Mouse (Mus musculus) natural killer cell, adult 2 months (primary cell): ENCODE measurements around the gene 4930505A04Rik.
"Not testable (repeated sequence)": the region's sequence is repeated elsewhere in the genome, so short reads cannot be mapped to it uniquely, and the experiment has no call there.

ENCODE experiments used
- DNase-seq, 2 experiments: peaks; one replicate each; pipeline ENCODE4 v3.0.0; 2022; ENCODE audit warnings: low spot score in 2 of 2

Gene 4930505A04Rik

GRCm38 (mm10) chr11:30471751-30472593, at the start of gene 4930505A04Rik:
4930505A04Rik (minus strand) TSS chr11:30471827.
- no peak for DNase-seq

GRCm38 (mm10) chr11:30517133-30517532, 45.5 kb upstream of the 4930505A04Rik start:
- DNase-seq = no peak

- DNase-seq = no peak
These were observed 36.6 kb upstream of the 4930505A04Rik start for GRCm38 (mm10) chr11:30508178-30508577.

GRCm38 (mm10) chr11:30498738-30499355, 27.2 kb upstream of the 4930505A04Rik start:
- no peak for DNase-seq

GRCm38 (mm10) chr11:30497151-30497550, 25.5 kb upstream of the 4930505A04Rik start:
- DNase-seq = no peak

GRCm38 (mm10) chr11:30491515-30492260, 20.1 kb upstream of the 4930505A04Rik start:
- no peak for DNase-seq

- DNase-seq = no peak
These were observed 16.6 kb upstream of the 4930505A04Rik start for GRCm38 (mm10) chr11:30488183-30488582.

- no peak for DNase-seq
These were observed 11.7 kb upstream of the 4930505A04Rik start for GRCm38 (mm10) chr11:30483286-30483685.

- no peak for DNase-seq
These were observed 440 bp downstream of the 4930505A04Rik start for GRCm38 (mm10) chr11:30471187-30471586.

GRCm38 (mm10) chr11:30454331-30454730, 17.3 kb downstream of the 4930505A04Rik start:
- DNase-seq = no peak

- no peak for DNase-seq
These were observed 23.5 kb downstream of the 4930505A04Rik start for GRCm38 (mm10) chr11:30448126-30448525.

GRCm38 (mm10) chr11:30447561-30447960, 24.1 kb downstream of the 4930505A04Rik start:
- DNase-seq = no peak

GRCm38 (mm10) chr11:30444192-30444905, 27.3 kb downstream of the 4930505A04Rik start:
- not testable (repeated sequence) for DNase-seq

GRCm38 (mm10) chr11:30443746-30444145, 27.9 kb downstream of the 4930505A04Rik start:
- DNase-seq = no peak

- DNase-seq = no peak
These were observed 38.2 kb downstream of the 4930505A04Rik start for GRCm38 (mm10) chr11:30433256-30433950.

GRCm38 (mm10) chr11:30405581-30405980, 66.0 kb downstream of the 4930505A04Rik start:
- DNase-seq = no peak

- DNase-seq = no peak
These were observed 66.9 kb downstream of the 4930505A04Rik start for GRCm38 (mm10) chr11:30404619-30405200.

GRCm38 (mm10) chr11:30394351-30394750, 77.3 kb downstream of the 4930505A04Rik start:
- DNase-seq = no peak

GRCm38 (mm10) chr11:30383076-30383475, 88.6 kb downstream of the 4930505A04Rik start:
- DNase-seq = no peak
